Mouse (Mus musculus) left cerebral cortex, adult 11 months (tissue): ENCODE data around the gene Lifr.

ENCODE experiments used
- DNase-seq: peaks from one replicate; pipeline ENCODE4 v3.0.0; 2022; ENCODE audit warnings: low spot score

The Lifr gene

DNA sequence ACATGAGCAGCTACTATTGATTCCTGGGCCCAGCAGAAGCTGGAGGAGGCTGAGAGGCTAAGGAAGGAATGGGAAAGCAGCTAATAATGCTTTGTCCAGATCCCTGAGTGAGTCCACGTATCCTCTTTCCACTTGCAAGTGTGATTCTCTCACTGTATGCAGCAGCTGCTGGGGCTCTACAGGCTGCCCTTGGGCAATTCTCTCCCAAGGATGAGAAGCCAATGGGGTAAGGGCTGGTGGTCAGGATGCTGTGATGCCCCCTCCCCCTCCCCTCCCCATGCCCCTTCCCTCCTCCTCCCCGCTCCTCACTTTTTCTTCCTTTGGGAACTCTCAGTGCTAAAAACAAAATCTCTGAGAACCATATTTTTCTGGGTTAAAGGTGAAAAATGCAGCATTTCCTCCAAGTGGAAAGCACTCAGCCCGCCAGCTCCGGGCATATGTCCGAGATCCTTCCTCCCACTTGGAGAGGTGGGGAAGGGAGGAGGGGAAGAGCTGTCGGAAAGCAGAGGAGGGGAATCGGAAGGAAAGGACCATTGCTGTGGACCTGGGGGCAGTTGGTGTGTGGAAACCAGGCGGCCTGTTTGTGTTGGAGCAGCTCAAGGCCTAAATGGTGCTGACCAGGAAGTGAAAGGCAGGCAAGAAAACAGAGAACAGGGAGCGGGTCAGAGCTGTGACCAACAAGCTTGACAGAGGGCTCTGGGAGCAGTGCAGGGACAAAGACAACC is 113.4 kb downstream of the Lifr start:
- no peak for DNase-seq

DNA sequence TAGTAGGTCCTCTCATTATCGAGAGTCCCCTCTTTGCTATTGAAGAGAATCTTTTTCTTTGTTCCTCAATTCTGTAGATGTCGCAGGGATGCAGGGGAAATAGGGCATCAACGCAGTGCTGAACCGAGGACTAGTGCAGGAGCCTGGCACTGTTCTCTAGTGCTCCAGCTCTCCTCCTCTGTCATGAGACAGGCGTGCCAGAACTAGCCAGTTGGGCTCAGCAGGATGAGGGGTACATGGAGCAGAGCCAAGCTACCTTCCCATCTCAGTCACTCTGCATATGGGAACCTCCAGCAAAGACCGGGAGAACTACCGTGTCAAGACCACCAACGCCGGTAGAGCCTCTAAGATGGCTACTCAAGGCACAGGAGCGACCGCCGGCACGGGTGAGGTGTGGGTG is 114.5 kb downstream of the Lifr start:
- DNase-seq: no peak

DNA sequence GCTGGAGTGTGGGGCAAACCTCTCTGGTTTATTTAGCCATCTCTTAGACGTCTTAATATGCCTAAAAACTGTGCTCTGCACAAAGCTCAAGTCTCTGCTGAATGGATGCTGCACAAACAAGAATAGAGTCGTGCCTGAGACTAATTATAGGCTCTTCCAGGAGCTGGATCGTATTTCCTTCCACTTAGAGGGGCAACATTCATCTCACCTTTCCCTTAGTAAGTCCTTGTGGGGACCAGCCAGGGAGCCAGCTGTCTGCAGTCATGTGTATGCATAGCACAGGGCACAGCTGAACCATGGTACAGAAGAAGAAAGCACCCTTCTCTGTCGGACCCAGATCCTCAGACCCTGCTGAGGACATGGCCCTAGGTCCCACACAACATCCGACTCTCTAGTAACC is 115.7 kb downstream of the Lifr start:
- no peak for DNase-seq

DNA sequence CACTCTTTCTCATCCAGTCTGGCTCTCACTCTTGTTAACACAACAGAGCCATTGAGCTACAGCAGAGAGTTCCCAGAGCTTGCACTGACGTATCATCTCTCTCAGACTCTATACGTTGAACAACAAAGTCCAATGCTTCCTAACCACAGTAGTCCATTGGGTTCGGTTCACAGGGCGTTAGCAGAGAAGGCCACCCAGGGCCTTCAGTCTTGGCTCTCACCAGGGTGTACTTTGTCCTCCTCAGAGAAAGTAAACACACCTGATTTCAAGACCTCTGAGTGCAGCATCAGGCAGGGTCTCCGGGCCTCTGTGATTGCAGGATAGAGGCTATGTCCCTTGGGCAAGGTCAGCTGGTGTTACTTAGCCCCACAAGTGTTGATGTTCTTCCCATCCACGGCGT is 116.9 kb downstream of the Lifr start:
- no peak for DNase-seq

DNA sequence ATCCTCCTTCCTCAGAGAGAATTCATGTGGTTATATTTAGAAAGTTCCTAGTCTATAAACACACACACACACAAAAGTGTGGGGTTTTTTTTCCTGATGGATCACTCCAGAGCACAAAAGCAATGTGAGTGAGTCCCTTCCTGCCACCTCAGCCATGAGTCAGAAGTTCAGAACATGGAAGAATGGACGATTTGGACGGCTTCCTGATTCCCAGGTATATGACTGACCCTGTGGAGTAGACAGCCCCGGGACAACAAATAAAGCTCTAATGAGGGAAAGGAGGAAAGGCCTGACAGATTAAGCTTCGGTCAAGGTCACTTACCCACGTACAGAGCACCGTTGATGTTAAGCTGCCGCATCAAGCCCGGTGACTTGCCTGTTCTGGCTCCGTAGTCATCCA is 117.8 kb downstream of the Lifr start:
- DNase-seq: no peak

DNA sequence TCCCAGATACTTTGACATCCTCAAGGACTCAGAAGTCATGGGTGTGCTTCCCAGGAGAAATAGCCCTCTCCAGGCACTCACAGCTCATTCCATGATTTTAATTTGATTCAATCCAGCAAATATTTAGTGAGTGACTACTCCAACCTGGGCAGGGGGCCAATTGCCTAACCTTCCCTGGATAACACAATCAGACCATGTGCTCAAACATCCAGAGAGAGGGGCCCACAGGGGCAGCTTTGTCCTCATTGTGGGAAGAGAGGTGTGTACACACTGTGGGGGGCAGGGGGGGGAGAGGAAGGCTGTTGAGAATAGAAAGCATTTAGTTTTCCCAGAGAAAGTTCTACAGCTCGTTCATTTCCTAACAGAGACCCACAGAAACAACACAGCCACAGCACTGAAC is 123.3 kb downstream of the Lifr start:
- no peak for DNase-seq

DNA sequence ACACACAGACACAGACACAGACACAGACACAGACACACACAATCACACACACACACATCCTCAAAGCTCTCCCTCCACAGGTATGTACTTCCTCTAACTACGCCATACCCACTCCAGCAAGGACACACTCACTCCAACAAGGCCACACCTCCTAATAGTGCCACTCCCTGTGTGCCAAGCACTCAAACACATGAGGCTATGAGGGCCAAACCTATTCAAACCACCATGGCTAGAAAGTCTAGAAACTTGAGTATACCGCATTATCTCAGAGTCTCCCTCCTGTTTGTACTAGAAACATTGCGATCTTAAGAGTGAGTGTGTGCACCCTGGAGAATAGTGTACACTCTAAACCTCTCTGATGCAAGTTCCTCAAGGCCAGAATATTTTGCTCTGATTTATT is 125.4 kb downstream of the Lifr start:
- no peak for DNase-seq

DNA sequence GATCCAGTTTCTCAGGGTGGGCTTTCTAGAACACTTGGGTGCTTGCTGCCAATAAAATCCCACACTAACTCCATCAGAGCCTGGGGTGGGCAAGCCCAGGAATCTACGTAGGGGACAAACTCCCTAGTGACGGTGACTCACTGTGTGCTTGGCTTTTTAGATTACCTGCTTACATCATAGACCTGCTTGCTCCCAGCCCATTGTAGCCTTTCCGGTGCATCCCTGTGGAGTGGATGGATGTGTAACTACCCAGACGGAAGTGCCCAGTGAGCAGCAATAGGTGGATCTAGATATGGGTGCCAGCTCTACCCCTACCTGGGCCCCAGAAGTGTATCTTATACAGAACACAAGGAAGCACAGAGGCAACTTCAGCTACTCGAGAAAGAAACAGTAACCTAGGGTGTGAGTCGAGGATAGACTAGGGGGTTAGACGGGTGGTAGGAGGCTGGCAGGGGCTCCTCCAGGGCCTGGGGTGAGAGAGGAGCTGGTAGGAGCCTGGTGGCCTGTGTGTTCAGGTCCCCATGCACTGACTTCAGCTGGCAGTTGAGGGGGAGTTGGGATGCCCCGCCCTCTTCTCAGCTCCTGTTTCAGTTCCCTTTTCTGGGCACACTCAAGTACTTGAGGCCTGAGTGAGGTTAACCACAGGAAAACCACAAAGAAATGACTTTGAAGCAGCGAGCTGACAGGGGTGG is 126.3 kb downstream of the Lifr start:
- no peak for DNase-seq

DNA sequence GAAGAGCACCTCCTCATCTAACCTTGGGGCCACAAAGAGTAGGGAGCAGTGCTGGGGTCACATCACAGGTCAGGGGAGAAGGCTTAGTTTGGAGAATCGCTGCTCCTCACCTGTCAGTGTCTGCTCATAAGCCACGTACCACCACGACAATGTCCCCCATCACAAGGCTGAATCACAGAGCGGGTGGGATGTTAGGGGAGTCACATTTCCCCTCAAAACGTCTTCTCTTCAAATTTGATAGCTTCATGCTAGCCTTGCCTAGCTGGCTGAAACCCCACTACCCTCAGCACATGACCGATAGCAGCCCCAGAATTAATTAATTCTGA is 126.8 kb downstream of the Lifr start:
- no peak for DNase-seq

DNA sequence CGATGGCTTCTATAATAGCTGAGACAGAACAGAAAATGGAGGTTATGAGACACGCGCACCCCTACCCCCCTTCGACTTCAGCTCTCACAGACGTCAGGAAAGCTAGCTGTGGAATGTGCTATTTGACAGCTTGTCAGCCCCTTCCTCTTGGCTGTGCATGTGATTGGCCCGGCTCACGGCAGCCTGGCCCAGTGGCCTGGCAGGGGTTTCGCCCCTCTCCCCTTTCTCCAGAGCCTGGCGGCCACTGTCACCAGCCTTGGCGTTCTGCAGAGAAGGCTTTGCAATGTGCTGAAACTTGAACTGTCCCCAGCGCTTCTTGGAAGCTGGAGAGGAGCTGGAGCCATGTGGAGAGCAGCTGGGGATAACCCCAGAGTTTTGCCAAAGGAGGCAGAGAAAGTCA is 132.4 kb downstream of the Lifr start:
- DNase-seq: no peak

DNA sequence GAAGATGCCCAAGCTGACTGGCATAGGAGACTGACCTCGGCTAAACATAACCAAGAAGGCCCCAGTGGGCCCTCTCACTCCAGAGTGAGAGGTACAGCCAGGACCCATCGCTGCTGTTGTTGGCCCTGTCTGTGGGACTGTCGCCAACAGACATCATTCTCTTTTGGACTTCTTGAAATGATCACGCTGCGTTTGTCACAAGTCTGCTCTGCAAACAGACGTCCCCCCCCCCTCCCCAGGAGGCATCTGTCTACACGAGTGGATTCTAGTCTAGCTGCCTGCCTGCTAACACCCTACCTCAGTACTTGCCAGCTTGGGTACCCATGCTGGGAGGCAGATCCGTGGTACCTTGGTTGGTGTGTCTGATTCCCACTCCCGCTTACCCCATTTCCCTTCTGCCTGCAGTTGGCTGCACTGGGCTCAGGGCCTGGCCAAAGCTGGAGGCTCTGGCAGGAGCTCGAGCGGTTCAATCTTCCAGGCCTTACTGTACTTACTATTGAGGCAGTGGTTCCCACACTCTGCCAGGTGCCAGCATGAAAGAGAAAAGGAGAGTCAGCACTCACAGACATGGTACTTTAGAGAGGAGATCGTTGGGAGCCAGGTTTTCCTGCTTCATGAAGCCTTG is 133.8 kb downstream of the Lifr start:
- DNase-seq: no peak

DNA sequence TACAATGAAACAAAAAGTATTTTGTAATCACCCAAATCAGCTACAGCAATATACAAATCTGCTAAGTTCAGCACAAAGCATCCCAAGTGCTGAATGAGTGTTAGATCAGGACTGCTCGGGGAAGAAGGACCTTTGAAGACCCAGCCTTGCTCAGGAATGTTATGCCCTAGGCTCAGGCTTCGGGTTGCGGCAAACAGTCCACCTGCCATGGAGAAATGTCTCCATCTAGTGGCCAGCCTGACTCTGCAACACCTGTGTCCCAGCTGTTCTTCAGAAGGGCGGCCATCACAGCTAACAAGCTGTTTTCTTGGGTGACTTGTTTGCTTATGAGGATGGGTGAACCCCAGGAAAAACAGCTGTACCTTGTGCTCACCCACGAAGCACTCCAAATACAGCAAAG is 135.8 kb downstream of the Lifr start:
- peak; percentile 74 for DNase-seq

DNA sequence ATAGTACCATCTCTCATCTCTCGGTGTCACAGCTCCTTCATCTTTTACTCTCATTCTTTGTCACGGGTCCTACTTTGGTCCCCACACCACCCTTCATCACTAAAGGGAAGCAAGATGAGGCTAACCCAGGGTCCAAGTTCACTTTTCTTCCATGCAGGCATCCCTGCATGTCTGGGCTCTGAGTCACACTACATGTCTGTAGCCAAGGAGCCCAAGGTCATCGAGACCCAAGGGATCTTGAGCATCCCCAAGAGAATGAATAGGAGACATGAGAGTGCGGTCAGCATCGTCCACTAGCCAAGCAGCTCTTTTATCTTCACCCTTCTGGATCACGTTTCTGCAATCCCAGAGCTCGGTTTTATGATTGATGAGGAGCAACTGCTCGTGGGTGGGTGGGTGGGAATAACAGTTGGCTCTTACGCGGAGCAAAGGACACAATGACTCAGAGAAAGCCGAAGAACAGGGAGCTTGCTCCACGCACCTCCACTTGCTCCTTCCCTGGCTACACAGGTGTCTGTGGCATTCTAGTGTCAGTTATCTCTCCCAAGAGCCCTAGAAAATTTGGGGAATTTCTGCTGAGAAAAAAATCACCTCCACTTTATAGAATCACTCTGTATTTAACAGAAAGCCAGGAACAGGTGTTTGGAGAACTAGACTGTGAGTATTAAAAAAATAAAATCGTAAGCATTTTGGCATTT is 143.1 kb downstream of the Lifr start:
- DNase-seq: no peak

DNA sequence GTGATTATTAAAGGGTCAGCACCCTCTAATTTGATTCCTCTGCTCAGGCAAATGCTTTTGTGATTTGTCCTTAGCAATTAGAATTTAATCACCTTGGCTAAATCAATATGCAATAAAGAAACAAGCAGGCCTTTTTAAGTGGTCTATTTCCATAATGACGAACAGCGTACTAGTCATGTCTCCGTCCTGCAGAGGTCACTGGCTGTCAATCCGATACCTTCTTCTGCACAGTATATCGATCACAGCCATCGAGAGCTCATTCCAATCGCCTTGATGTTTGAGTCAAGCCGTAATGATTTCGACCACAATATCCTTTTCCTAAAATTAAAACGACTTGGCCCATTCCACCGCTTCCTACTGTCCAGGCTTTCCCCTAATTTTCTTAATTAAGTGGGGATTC is 149.5 kb downstream of the Lifr start:
- no peak for DNase-seq

DNA sequence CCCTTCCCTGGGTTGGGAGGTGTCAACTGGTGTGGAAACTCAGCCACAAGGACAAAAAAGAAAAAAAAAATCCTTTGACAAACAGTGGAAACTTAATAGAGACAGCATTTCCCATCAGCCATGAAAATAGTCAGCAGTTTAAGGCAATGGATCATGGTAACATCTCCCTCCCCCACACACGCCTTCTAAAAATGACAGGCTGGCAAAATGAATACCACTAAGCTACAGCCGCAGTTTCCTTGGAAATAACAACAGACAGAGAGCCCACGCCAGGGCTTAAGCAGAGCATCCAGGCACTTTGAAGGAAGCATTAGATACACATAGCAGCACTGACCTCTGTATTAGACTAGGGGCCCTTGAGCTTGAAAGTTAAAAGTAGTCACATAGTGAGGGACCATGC is 150.5 kb downstream of the Lifr start:
- DNase-seq: no peak

DNA sequence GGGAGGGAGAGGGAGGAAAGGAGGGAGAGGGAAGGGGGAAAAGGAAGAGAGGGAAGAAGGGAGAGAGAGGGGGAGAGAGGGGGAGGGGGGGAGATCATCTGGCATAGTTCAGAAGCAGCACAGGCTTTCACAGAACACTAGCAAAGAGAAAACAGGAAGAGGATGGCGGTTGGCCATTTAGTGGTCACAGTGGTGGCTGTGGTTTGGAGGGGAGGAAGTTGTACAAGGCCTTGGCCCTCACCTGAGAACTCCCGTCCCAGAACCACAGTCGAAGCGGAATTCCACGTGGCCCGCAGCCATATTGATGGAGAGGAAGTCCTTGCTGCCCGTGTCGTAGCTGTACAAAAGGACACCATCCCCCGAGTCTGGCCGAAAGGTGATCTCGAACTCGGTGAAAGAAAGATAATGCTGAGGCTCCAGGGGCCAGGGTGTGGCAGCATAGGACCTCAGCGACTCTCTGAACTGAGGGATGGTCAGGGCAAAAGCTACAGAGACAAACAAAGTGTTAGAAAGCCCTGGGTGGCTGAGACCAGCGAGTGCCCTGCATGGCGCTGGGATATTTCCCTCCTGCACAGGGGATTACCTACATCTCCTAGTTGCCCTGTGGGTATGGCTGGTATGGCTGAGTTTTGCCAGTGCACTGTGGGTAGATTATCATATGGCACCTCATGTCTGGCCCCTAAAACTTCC is 151.9 kb downstream of the Lifr start:
- no peak for DNase-seq
